Mouse (Mus musculus) ES-Bruce4 (cell line): ENCODE measurements at regions not wholly inside any gene's neighbourhood (a gene's known extent, or its start where the extent isn't known, plus 50 kb on each side); places are given as distances from the start of the nearest gene placed in this dataset.

ENCODE experiments used
- H3K27ac ChIP-seq: 2 replicates; pipeline ENCODE4 v1.5.1; 2012; ENCODE audit warnings: low read length, inconsistent platforms; ENCODE audit not compliant: insufficient read depth
- H3K27me3 ChIP-seq: 2 replicates; pipeline ENCODE4 v1.6.1; 2012; ENCODE audit warnings: mild to moderate bottlenecking, low read length, inconsistent platforms; ENCODE audit not compliant: control insufficient read depth, poor library complexity, insufficient read depth, severe bottlenecking
- H3K36me3 ChIP-seq: 2 replicates; pipeline ENCODE4 v1.6.1; 2012; ENCODE audit warnings: inconsistent platforms, mild to moderate bottlenecking, low read length, moderate library complexity; ENCODE audit not compliant: control insufficient read depth, poor library complexity, insufficient read depth, severe bottlenecking
- H3K4me1 ChIP-seq: one replicate; pipeline ENCODE4 v1.8.1; 2011; ENCODE audit warnings: low read length; ENCODE audit not compliant: control insufficient read depth, insufficient read depth
- H3K4me3 ChIP-seq: 2 replicates; pipeline ENCODE4 v1.5.1; 2011; ENCODE audit warnings: low read depth, mild to moderate bottlenecking, low read length
- H3K9ac ChIP-seq: 2 replicates; pipeline ENCODE4 v1.6.1; 2012; ENCODE audit warnings: low read depth, mild to moderate bottlenecking, inconsistent platforms; ENCODE audit not compliant: poor library complexity, severe bottlenecking
- H3K9me3 ChIP-seq: replicated peaks from 2 replicates; pipeline ENCODE4 v1.6.1; 2012; ENCODE audit warnings: mild to moderate bottlenecking, low read length, inconsistent platforms; ENCODE audit not compliant: control insufficient read depth, poor library complexity, insufficient read depth, severe bottlenecking
- CTCF ChIP-seq: IDR thresholded peaks from one replicate; pipeline ENCODE4 v1.8.1; 2011; ENCODE audit warnings: low read depth, low read length
- EP300 ChIP-seq: IDR thresholded peaks from 2 replicates; pipeline ENCODE4 v1.6.1; 2011; ENCODE audit warnings: low read depth, low read length; ENCODE audit not compliant: insufficient read depth
- POLR2A ChIP-seq: IDR thresholded peaks from one replicate; pipeline ENCODE4 v1.8.1; 2011; ENCODE audit warnings: low read length; ENCODE audit not compliant: insufficient read depth

GRCm38 (mm10) chr8:98566661-98567060 lies 849.6 kb downstream of the Cdh8 start:
- Histone ChIP-seq H3K9me3 (no peaks in the 10 kb centered on the region), H3K36me3 (no peaks in the 10 kb centered on the region), H3K27ac (no peak overlapping the region), H3K9ac (no peak overlapping the region), H3K27me3 (no peaks in the 10 kb centered on the region), H3K4me3 (no peak overlapping the region), H3K4me1 (no peaks in the 10 kb centered on the region)
- TF ChIP-seq EP300: no peak
- TF ChIP-seq POLR2A: no peak
- no peak for TF ChIP-seq CTCF

GRCm38 (mm10) chr8:98518459-98518858 lies 897.8 kb downstream of the Cdh8 start:
- Histone ChIP-seq H3K4me1 (no peaks in the 10 kb centered on the region), H3K27me3 (no peaks in the 10 kb centered on the region), H3K9me3 (no peaks in the 10 kb centered on the region), H3K9ac (no peak overlapping the region), H3K4me3 (no peak overlapping the region), H3K36me3 (no peaks in the 10 kb centered on the region), H3K27ac (no peak overlapping the region)
- TF ChIP-seq POLR2A: no peak
- no peak for TF ChIP-seq CTCF
- no peak for TF ChIP-seq EP300

DNA sequence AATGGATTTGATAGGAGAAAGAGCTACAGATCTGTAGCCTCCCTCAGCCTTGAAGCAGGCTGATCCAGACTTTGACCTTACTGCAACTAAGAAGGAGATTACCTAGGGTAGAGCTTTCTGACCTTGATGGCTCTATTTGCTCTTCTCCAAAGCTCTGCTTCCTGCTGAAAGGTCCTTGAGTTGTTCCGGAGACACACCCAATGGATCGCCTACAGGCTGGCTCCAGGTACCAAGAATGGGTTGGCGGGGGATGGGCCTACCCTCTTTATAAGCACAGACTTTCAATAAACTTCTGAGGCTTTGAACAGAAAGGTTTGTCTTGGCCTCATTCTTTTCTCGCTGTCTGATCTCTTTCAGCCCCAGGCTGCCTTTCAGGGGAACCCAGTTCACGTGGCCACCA lies 901.0 kb downstream of the Cdh8 start:
- H3K27me3 ChIP-seq: no peaks in the 10 kb centered on the region
- no peak overlapping the region for H3K4me3 ChIP-seq
- H3K36me3 ChIP-seq: no peaks in the 10 kb centered on the region
- H3K9me3 ChIP-seq: peaks cover 6% of the 10 kb centered on the region; the same call in 1 of the 2 replicates
- H3K4me1 ChIP-seq: no peaks in the 10 kb centered on the region
- peak; percentile 70 for TF ChIP-seq EP300
- TF ChIP-seq CTCF: no peak
- TF ChIP-seq POLR2A: no peak
- no peak overlapping the region for H3K9ac ChIP-seq
- no peak overlapping the region; the same call in 1 of the 2 replicates for H3K27ac ChIP-seq

DNA sequence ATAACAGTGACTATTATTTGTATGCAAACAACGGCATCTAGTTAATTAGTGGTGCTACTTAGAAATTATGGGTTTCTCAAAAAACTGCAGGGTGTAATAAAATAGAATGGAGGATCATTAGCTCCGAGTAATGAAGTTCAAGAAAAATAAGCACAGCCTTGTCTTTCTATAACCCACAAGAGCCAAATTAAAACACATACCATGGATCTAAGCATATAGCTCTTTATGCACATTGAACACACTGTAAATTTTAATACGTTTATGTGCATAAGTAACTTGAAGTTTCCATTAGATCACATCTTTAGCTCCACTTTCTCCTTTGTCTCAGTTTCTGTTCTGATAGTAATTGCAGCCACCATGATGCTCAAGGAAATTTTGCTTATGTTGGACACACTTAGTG lies 919.5 kb downstream of the Cdh8 start:
- Histone ChIP-seq H3K36me3 (no peaks in the 10 kb centered on the region), H3K27me3 (no peaks in the 10 kb centered on the region), H3K4me1 (no peaks in the 10 kb centered on the region), H3K9ac (no peak overlapping the region), H3K9me3 (no peaks in the 10 kb centered on the region), H3K27ac (no peak overlapping the region), H3K4me3 (no peak overlapping the region)
- no peak for TF ChIP-seq EP300
- no peak for TF ChIP-seq CTCF
- no peak for TF ChIP-seq POLR2A

DNA sequence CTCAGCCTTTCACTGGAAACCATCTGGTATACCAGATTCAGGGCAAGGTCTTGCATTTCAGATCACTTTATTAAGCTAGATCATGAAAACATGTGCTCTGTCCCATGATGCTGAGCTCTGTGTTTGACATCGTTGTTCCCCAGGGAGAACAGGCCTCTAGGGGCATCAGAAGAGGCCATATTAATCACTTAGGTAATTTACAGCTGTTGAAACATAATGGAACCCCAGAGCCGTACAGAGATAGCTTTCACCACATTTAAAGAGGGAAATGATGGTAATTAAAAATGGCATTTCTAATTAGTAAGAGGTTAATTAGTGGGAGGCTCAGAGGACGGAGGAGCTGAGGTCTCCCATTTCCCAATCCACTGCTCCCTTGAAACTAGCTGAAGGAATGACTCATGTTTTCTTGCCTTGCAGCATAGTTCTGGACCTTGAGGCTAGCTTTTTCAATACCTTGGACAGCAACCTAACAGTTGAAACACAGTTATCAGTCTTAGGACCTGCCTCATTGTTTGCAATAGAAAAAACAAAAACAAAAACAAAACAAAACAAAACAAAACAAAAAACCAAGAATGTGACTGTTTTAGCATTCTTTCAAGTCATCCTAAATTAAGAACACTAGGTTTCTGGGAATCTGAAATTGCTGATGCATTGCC lies 952.8 kb downstream of the Cdh8 start:
- Histone ChIP-seq H3K9ac (no peak overlapping the region), H3K4me1 (no peaks in the 10 kb centered on the region), H3K9me3 (no peaks in the 10 kb centered on the region), H3K36me3 (no peaks in the 10 kb centered on the region), H3K27ac (no peak overlapping the region), H3K4me3 (no peak overlapping the region), H3K27me3 (no peaks in the 10 kb centered on the region)
- no peak for TF ChIP-seq CTCF

DNA sequence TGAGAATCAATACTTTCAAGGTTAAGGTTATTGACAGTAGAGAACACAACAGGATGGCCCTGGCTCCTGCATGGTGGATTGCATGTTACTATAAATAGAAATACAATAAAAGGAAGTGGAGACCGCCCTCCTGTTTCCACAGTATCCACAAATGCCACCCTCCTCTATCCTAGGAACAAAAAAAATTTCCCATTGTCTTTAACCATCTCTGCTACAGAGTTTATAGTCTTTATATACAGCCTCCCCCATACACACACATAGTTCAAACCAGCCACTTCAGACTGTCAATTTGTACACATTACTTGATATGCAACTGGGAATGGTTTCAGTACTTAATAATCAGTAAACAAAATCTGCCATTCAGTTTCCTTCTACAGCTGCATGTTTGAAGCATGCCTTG lies 960.7 kb downstream of the Cdh8 start:
- H3K9me3 ChIP-seq: no peaks in the 10 kb centered on the region
- no peaks in the 10 kb centered on the region for H3K27me3 ChIP-seq
- H3K4me3 ChIP-seq: no peak overlapping the region
- no peak overlapping the region for H3K27ac ChIP-seq
- H3K9ac ChIP-seq: no peak overlapping the region
- H3K4me1 ChIP-seq: no peaks in the 10 kb centered on the region
- H3K36me3 ChIP-seq: no peaks in the 10 kb centered on the region
- TF ChIP-seq POLR2A (no peak), CTCF (no peak), EP300 (no peak)
